Mouse (Mus musculus) limb, embryonic 12.5 days (tissue): ENCODE measurements around the gene Slc6a15. TPM values are rescaled to one million over a fixed set of nuclear protein-coding genes. Genes with fewer than 3 reads are reported as not detected.

Source experiments
- ATAC-seq: fragments of 200-750 bp; cut with Nextera tagmentation; 2 replicates; pipeline ENCODE4 v1.8.0; 2017; ENCODE audit warnings: low read depth, moderate TSS enrichment; ENCODE audit not compliant: insufficient number of reproducible peaks, insufficient read depth, low FRiP score, low TSS enrichment
- H3K27ac ChIP-seq: fragments of 300-500 bp; sonication (generic); 2 replicates; pipeline ENCODE4 v1.5.1; 2016; ENCODE audit warnings: mild to moderate bottlenecking, moderate library complexity
- H3K27me3 ChIP-seq: fragments of 300-500 bp; sonication (generic); 2 replicates; pipeline ENCODE4 v1.6.1; 2016; ENCODE audit warnings: mild to moderate bottlenecking, moderate library complexity
- H3K36me3 ChIP-seq: fragments of 300-500 bp; sonication (generic); 2 replicates; pipeline ENCODE4 v1.6.1; 2016; ENCODE audit warnings: mild to moderate bottlenecking, moderate library complexity
- H3K4me1 ChIP-seq: fragments of 300-500 bp; sonication (generic); replicated peaks from 2 replicates; pipeline ENCODE4 v1.6.1; 2016
- H3K4me2 ChIP-seq: fragments of 300-500 bp; sonication (generic); 2 replicates; pipeline ENCODE4 v1.6.1; 2016; ENCODE audit warnings: mild to moderate bottlenecking, moderate library complexity
- H3K4me3 ChIP-seq: fragments of 300-500 bp; sonication (generic); replicated peaks from 2 replicates; pipeline ENCODE4 v1.5.1; 2016; ENCODE audit warnings: mild to moderate bottlenecking
- H3K9ac ChIP-seq: fragments of 300-500 bp; sonication (generic); replicated peaks from 2 replicates; pipeline ENCODE4 v1.6.1; 2016; ENCODE audit warnings: mild to moderate bottlenecking, moderate library complexity
- H3K9me3 ChIP-seq: fragments of 300-500 bp; sonication (generic); 2 replicates; pipeline ENCODE4 v1.6.1; 2016; ENCODE audit warnings: mild to moderate bottlenecking, moderate library complexity
- WGBS: fragments of 180-500 bp; shearing (Covaris S2); methylation state at CpG from one replicate; pipeline ENCODE4 v1.1.7; 2016; 5-methylcytosine and 5-hydroxymethylcytosine counted together
- polyA plus RNA-seq: library from polyadenylated mRNA; unstranded; fragments of >200 nt; fragmentation: Nextera tagmentation; extraction: Ambion mirVana; gene quantifications from 2 replicates; pipeline ENCODE4 v1.2.1, GENCODE M21; 2016

The Slc6a15 gene
- polyA plus RNA-seq, 1 experiment from 2014 or later: 2.1 TPM

GRCm38 (mm10) chr10:103443070-103443469, 75.5 kb downstream of the Slc6a15 start:
- Histone ChIP-seq H3K9me3 (no peaks in the 10 kb centered on the region), H3K4me2 (no peak overlapping the region), H3K27ac (no peak overlapping the region), H3K27me3 (no peaks in the 10 kb centered on the region), H3K4me1 (no peaks in the 10 kb centered on the region), H3K36me3 (no peaks in the 10 kb centered on the region), H3K4me3 (no peak overlapping the region), H3K9ac (no peak overlapping the region)
- 33% methylated on average over 3 of the region's 3 CpGs for WGBS
- ATAC-seq: peak; percentile 66

- Histone ChIP-seq H3K9me3 (no peaks in the 10 kb centered on the region), H3K4me1 (no peaks in the 10 kb centered on the region), H3K4me3 (no peak overlapping the region), H3K9ac (no peak overlapping the region), H3K27ac (no peak overlapping the region), H3K27me3 (no peaks in the 10 kb centered on the region), H3K4me2 (no peak overlapping the region), H3K36me3 (no peaks in the 10 kb centered on the region)
- WGBS: 67% methylated on average over 2 of the region's 2 CpGs
- ATAC-seq: no peak
These were observed 80.8 kb downstream of the Slc6a15 start for GRCm38 (mm10) chr10:103448340-103448739.

- Histone ChIP-seq H3K4me1 (no peaks in the 10 kb centered on the region), H3K4me3 (no peak overlapping the region), H3K9me3 (no peaks in the 10 kb centered on the region), H3K4me2 (no peak overlapping the region), H3K27me3 (no peaks in the 10 kb centered on the region), H3K36me3 (no peaks in the 10 kb centered on the region), H3K27ac (no peak overlapping the region), H3K9ac (no peak overlapping the region)
- WGBS: 76% methylated on average over 1 of the region's 1 CpGs
- ATAC-seq: no peak
These were observed 90.3 kb downstream of the Slc6a15 start for GRCm38 (mm10) chr10:103457896-103458295.

Other genes with a start within 250 kb of the Slc6a15 start
- 0.13 and 0.19 TPM in 2 replicates for gene Lrriq1, start 131.5 kb upstream of the Slc6a15 start, polyA plus RNA-seq